Mouse (Mus musculus) thymus, postnatal 14 days (tissue): ENCODE measurements around the gene Ube2i.

Experiments
- DNase-seq: peaks from one replicate; pipeline ENCODE4 v3.0.0; 2021

Gene Ube2i

GRCm38 (mm10) chr17:25215431-25215830 lies 59.0 kb downstream of the Ube2i start:
- no peak for DNase-seq
